Mouse (Mus musculus) midbrain, embryonic 11.5 days (tissue): ENCODE data around the gene Mfap1a. TPM values are rescaled to one million over a fixed set of nuclear protein-coding genes. Genes with fewer than 3 reads are reported as not detected.
"Not testable (repeated sequence)": the region's sequence is repeated elsewhere in the genome, so short reads cannot be mapped to it uniquely, and the experiment has no call there.

Experiments used
- ATAC-seq: fragments of 200-750 bp; cut with Nextera tagmentation; 2 replicates; pipeline ENCODE4 v1.8.0; 2017; ENCODE audit warnings: moderate TSS enrichment, moderate library complexity; ENCODE audit not compliant: low FRiP score
- DNase-seq: peaks from one replicate; pipeline ENCODE4 v3.0.0; 2015; ENCODE audit warnings: low spot score; ENCODE audit errors: missing footprints
- H3K27ac ChIP-seq: fragments of 300-500 bp; sonication (generic); 2 replicates; pipeline ENCODE4 v1.5.1; 2014; ENCODE audit warnings: low read depth, low read length
- H3K27me3 ChIP-seq: fragments of 300-500 bp; sonication (generic); 2 replicates; pipeline ENCODE4 v1.6.1; 2014; ENCODE audit warnings: mild to moderate bottlenecking, low read length, moderate library complexity, mixed read lengths; ENCODE audit not compliant: control insufficient read depth, insufficient read depth
- H3K36me3 ChIP-seq: fragments of 300-500 bp; sonication (generic); 2 replicates; pipeline ENCODE4 v1.6.1; 2014; ENCODE audit warnings: mild to moderate bottlenecking, low read length, moderate library complexity, mixed read lengths; ENCODE audit not compliant: control insufficient read depth, insufficient read depth
- H3K4me1 ChIP-seq: fragments of 300-500 bp; sonication (generic); 2 replicates; pipeline ENCODE4 v1.6.1; 2014; ENCODE audit warnings: low read length; ENCODE audit not compliant: control insufficient read depth, insufficient read depth
- H3K4me2 ChIP-seq: fragments of 300-500 bp; sonication (generic); 2 replicates; pipeline ENCODE4 v1.6.1; 2014; ENCODE audit warnings: mild to moderate bottlenecking, moderate library complexity
- H3K4me3 ChIP-seq: fragments of 300-500 bp; sonication (generic); 2 replicates; pipeline ENCODE4 v1.5.1; 2014; ENCODE audit warnings: low read depth, low read length
- H3K9ac ChIP-seq: fragments of 300-500 bp; sonication (generic); 2 replicates; pipeline ENCODE4 v1.6.1; 2014; ENCODE audit warnings: low read length
- H3K9me3 ChIP-seq: fragments of 300-500 bp; sonication (generic); 2 replicates; pipeline ENCODE4 v1.6.1; 2016; ENCODE audit warnings: low read length; ENCODE audit not compliant: control insufficient read depth
- WGBS: fragments of 180-500 bp; shearing (Covaris S2); extraction: QIAGEN DNeasy Blood & Tissue Kit; methylation state at CpG from one replicate; pipeline ENCODE4 v1.1.7; 2014; 5-methylcytosine and 5-hydroxymethylcytosine counted together
- polyA plus RNA-seq: library from polyadenylated mRNA; unstranded; fragments of >200 nt; fragmentation: Nextera tagmentation; extraction: Ambion mirVana; gene quantifications from 2 replicates; pipeline ENCODE4 v1.2.1, GENCODE M21; 2014

Mfap1a gene
- polyA plus RNA-seq, 1 experiment from 2014 or later: 27.0 TPM

GRCm38 (mm10) chr2:121480916-121481315 is 25.5 kb downstream of the Mfap1a start:
- H3K9ac ChIP-seq, H3K27me3 ChIP-seq, H3K4me2 ChIP-seq, H3K4me3 ChIP-seq, ATAC-seq, H3K27ac ChIP-seq, H3K9me3 ChIP-seq, H3K36me3 ChIP-seq, H3K4me1 ChIP-seq: not testable (repeated sequence)
- DNase-seq: peak; percentile 31
- 88% methylated on average over 13 of the region's 13 CpGs for WGBS

DNA sequence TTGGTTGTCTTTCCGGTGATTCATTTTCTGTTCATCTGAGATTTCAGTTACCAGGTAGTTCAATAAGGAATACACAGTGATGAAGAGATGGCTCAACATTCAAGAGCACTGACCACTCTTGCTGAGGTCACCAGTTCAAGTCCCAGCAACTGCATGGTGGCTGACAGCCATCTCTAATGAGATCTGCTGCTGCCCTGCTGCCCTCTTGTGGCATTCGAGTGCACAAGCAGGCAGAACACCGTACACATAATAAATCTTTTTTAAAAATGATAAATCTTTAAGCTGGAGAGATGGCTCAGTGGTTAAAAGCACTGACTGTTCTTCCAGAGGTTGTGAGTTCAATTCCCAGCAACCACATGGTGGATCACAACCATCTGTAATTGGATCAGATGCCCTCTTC is 26.0 kb downstream of the Mfap1a start:
- Histone ChIP-seq H3K4me2 (no peak overlapping the region), H3K9ac (no peak overlapping the region), H3K9me3 (no peaks in the 10 kb centered on the region), H3K27me3 (no peaks in the 10 kb centered on the region), H3K4me3 (no peak overlapping the region), H3K27ac (no peak overlapping the region), H3K36me3 (no peaks in the 10 kb centered on the region), H3K4me1 (no peaks in the 10 kb centered on the region)
- no peak for ATAC-seq
- 63% methylated on average over 3 of the region's 3 CpGs for WGBS
- peak; percentile 78 for DNase-seq

GRCm38 (mm10) chr2:121477491-121478266 is 28.8 kb downstream of the Mfap1a start:
- 74% methylated on average over 3 of the region's 3 CpGs for WGBS
- Histone ChIP-seq H3K36me3 (no peaks in the 10 kb centered on the region), H3K9me3 (no peaks in the 10 kb centered on the region), H3K4me1 (no peaks in the 10 kb centered on the region; the same call in 1 of the 2 replicates), H3K27me3 (no peaks in the 10 kb centered on the region), H3K4me3 (no peak overlapping the region), H3K27ac (no peak overlapping the region), H3K9ac (no peak overlapping the region), H3K4me2 (no peak overlapping the region)
- no peak for ATAC-seq
- peak; percentile 62 for DNase-seq

GRCm38 (mm10) chr2:121475306-121475705 is 31.2 kb downstream of the Mfap1a start:
- ATAC-seq, H3K4me1 ChIP-seq: not testable (repeated sequence)
- WGBS: 87% methylated on average over 2 of the region's 2 CpGs

GRCm38 (mm10) chr2:121474180-121474535 is 32.3 kb downstream of the Mfap1a start:
- H3K27me3 ChIP-seq: no peaks in the 10 kb centered on the region
- H3K27ac ChIP-seq: no peak overlapping the region; the same call in 1 of the 2 replicates

More at GRCm38 (mm10) chr2:121475306-121475705, 31.2 kb downstream of the Mfap1a start:
- H3K36me3 ChIP-seq, H3K4me2 ChIP-seq, H3K27me3 ChIP-seq, H3K9me3 ChIP-seq, H3K4me3 ChIP-seq, H3K9ac ChIP-seq, H3K27ac ChIP-seq: not testable (repeated sequence)
- DNase-seq: peak; percentile 73

DNA sequence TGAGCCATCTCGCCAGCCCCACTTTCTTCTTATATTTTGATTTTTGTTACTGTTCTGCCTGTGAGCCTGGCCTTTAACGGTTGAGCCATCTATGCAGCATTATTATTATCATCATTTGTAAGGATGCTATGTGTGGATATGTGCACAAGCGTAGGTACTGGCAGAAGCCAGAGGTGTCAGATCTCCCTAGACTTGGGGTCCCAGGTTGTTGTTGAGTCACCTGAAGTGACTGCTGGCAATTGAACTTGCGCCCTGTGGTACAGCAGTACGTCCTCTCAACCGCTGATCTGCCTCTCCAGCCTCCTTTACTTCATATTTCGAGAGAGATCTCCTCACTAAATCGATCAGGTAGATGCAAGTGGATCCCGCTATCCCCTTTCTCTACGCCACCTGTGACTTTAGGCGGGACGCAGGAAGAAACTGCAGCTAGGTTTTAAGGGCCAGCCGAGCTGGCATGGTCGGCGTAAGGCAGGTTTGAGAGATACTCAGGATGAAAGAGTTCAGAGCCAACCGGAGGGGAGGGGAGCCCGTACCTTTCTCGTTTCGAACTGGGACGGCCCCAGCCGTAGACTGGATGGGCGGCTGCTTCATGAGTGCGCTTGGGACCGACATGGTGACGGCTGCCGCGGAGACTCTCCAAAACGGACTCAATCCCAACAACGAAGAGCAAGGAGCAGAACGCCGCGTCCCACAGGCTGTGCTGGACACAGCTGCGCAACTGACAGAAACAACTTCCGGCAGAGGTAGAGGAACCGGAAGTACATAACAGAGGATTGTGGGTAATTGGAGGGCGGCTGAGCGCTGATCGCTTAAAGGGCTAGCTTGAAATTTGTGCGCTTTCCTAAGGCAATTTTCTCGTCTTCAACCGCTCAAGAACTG is 32.9 kb downstream of the Mfap1a start, which contains the start of gene Mfap1b:
Mfap1b (minus strand) TSS at position 767 of the 879 bp plus-strand sequence.
- not testable (repeated sequence) for H3K9me3 ChIP-seq, H3K4me1 ChIP-seq, H3K27ac ChIP-seq, H3K36me3 ChIP-seq, H3K27me3 ChIP-seq
- Histone ChIP-seq H3K9ac (peak within 1 kb of the TSS; percentile 56), H3K4me2 (peak within 1 kb of the TSS; percentile 64), H3K4me3 (peak within 1 kb of the TSS; percentile 57)
- ATAC-seq (peak; percentile 93), DNase-seq (peak; percentile 97)
- WGBS: 6% methylated on average over 38 of the region's 41 CpGs

More at GRCm38 (mm10) chr2:121474180-121474535, 32.3 kb downstream of the Mfap1a start:
- no peaks in the 10 kb centered on the region for H3K36me3 ChIP-seq
- H3K9ac ChIP-seq: peak overlapping the region; percentile 56; the same call in 1 of the 2 replicates
- no peaks in the 10 kb centered on the region for H3K9me3 ChIP-seq
- no peaks in the 10 kb centered on the region; the same call in 1 of the 2 replicates for H3K4me1 ChIP-seq
- ATAC-seq (peak; percentile 61), DNase-seq (no peak)
- H3K4me2 ChIP-seq: peak overlapping the region; percentile 64
- WGBS: 40% methylated on average over 8 of the region's 8 CpGs
- H3K4me3 ChIP-seq: peak overlapping the region; percentile 57

- not testable (repeated sequence) for DNase-seq, H3K36me3 ChIP-seq, ATAC-seq, H3K4me2 ChIP-seq, H3K27ac ChIP-seq, H3K4me3 ChIP-seq, H3K9ac ChIP-seq, H3K4me1 ChIP-seq, H3K27me3 ChIP-seq, H3K9me3 ChIP-seq
- 100% methylated on average over 3 of the region's 3 CpGs for WGBS
Observed at GRCm38 (mm10) chr2:121472783-121473182, 33.7 kb downstream of the Mfap1a start.

GRCm38 (mm10) chr2:121468982-121469381 is 37.5 kb downstream of the Mfap1a start:
- DNase-seq, ATAC-seq, H3K9ac ChIP-seq, H3K4me3 ChIP-seq, H3K4me2 ChIP-seq, H3K27me3 ChIP-seq, H3K4me1 ChIP-seq, H3K9me3 ChIP-seq, H3K36me3 ChIP-seq, H3K27ac ChIP-seq: not testable (repeated sequence)
- WGBS: 67% methylated on average over 1 of the region's 6 CpGs

DNA sequence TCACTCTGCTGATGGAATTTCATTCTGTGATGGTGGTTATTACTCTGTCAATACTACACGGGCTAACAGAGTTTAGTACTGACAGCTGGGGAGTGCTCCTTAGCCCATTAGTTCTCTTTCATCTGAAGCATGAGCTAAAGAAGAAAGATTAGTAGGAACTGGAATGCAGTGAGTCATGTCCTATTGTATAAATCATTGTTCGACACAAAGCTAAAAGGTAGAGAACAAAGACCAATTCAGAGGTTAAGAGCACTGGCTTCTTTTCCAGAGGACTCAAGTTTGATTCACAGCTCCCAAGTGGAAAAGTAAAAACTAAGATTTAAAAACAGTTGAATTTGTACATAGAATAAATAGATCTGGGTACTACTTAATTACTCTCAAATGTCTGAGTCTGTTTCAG is 46.4 kb downstream of the Mfap1a start:
- DNase-seq (no peak), ATAC-seq (no peak)
- WGBS: 69% methylated on average over 2 of the region's 2 CpGs
- Histone ChIP-seq H3K4me1 (peaks cover 12% of the 10 kb centered on the region; the same call in 1 of the 2 replicates), H3K9ac (no peak overlapping the region), H3K9me3 (no peaks in the 10 kb centered on the region), H3K27me3 (no peaks in the 10 kb centered on the region), H3K4me2 (no peak overlapping the region), H3K36me3 (no peaks in the 10 kb centered on the region), H3K27ac (no peak overlapping the region), H3K4me3 (no peak overlapping the region)
